Mouse (Mus musculus): Measurements from ENCODE around the gene Gcc1. TPM values are rescaled to one million over a fixed set of nuclear protein-coding genes. Genes with fewer than 3 reads are reported as not detected.

Gene Gcc1
- total and polyA plus RNA-seq, 3 experiments, result 5.2 to 11.2 (median 5.9) TPM

DNA sequence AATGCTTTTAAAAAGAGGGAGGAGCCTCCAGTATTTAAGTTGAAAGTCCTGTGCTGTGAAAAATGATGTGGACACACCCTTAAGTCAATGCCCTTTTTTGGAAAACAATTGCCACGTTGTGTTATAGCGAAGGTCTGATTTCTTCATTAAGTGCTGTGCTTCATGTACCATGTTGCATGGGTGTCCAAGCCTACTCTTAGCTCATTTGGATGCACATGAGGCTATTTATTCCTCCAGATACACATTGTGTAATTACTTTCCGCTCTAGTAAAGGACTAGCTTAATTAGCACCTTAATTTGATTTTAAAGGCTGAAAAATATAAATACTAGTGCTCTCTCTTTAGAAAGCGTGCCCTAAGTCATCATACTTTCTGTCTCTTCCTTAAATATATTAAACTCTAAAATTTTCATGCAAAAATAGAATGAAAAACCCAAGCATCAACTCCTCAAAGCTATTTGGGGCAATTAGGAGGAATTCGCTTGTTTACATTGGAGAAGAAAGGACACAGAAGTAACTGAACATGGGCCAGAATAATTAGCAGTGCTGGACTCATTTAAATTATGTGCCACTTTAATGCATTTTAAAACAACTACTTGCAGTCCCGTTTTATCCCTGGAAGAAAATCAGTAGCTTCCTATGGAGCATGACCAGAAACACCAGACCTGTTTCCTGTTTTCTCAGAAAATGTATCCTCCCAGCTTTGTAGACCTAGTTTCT, 58.1 kb downstream of the Gcc1 start:
- H3K36me3 ChIP-seq (replicated peaks), result no peaks in the 10 kb centered on the region
- H3K4me1 ChIP-seq (ENCODE audit: insufficient read depth, low read depth, low read length), result no peaks in the 10 kb centered on the region
- DNase-seq (ENCODE audit: low spot score) (no peak), ATAC-seq (ENCODE audit: extremely low read depth, insufficient number of reproducible peaks, low FRiP score, poor library complexity, severe bottlenecking) (no peak)
- H3K27me3 ChIP-seq (ENCODE audit: insufficient read depth, low read length), result peaks cover 7% of the 10 kb centered on the region
- no peaks in the 10 kb centered on the region for H3K9me3 ChIP-seq (replicated peaks)
- no peak overlapping the region for H3K4me3 ChIP-seq (ENCODE audit: low read depth, low read length)
- no peak for TF ChIP-seq TAL1 (conservative IDR thresholded peaks at IDR 0.05; ENCODE audit: low read depth, low read length)
- no peak for TF ChIP-seq POLR2AphosphoS5 (IDR thresholded peaks at IDR 0.05; ENCODE audit: insufficient replicate concordance, low read depth, low read length)
- TF ChIP-seq CTCF (IDR thresholded peaks at IDR 0.05; ENCODE audit: low read depth, low read length), result no peak
- TF ChIP-seq GATA1 (IDR thresholded peaks at IDR 0.05; ENCODE audit: borderline replicate concordance, low read length), result no peak
- TF ChIP-seq GATA2 (IDR thresholded peaks at IDR 0.05; ENCODE audit: borderline replicate concordance, low read depth, low read length), result no peak

DNA sequence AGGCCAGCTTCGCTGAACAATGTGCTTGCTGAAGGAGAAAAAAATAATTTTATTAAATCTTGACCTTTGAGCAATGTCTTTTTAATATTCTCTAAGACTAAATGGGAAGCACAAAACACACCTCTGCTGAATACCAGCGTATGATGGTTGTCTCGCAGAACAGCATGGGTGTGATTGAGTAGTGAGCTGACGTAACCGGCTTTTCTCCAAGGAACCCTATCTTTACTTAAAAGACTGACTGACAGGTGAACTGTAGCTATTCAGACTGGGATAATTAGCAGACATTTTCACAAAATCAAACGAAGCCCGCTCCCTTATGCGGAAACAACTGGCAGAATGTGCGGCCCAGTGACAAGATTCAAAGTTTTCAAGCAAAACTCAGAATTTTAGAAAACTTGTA, 60.6 kb downstream of the Gcc1 start:
- DNase-seq (ENCODE audit: low spot score) (no peak), ATAC-seq (ENCODE audit: extremely low read depth, insufficient number of reproducible peaks, low FRiP score, poor library complexity, severe bottlenecking) (no peak)
- no peaks in the 10 kb centered on the region for H3K9me3 ChIP-seq (replicated peaks)
- peaks cover 10% of the 10 kb centered on the region for H3K27me3 ChIP-seq (ENCODE audit: insufficient read depth, low read length)
- no peaks in the 10 kb centered on the region for H3K36me3 ChIP-seq (replicated peaks)
- H3K4me1 ChIP-seq (ENCODE audit: insufficient read depth, low read depth, low read length), result no peaks in the 10 kb centered on the region
- no peak overlapping the region for H3K4me3 ChIP-seq (ENCODE audit: low read depth, low read length)
- no peak for TF ChIP-seq GATA2 (IDR thresholded peaks at IDR 0.05; ENCODE audit: borderline replicate concordance, low read depth, low read length)
- no peak for TF ChIP-seq TAL1 (conservative IDR thresholded peaks at IDR 0.05; ENCODE audit: low read depth, low read length)
- TF ChIP-seq GATA1 (IDR thresholded peaks at IDR 0.05; ENCODE audit: borderline replicate concordance, low read length), result no peak
- no peak for TF ChIP-seq POLR2AphosphoS5 (IDR thresholded peaks at IDR 0.05; ENCODE audit: insufficient replicate concordance, low read depth, low read length)
- TF ChIP-seq CTCF (IDR thresholded peaks at IDR 0.05; ENCODE audit: low read depth, low read length), result no peak

Other genes with a start within 250 kb of the Gcc1 start
- 235 and 288 TPM in 2 replicates for gene Zfp800, start 30.4 kb downstream of the Gcc1 start, total RNA-seq (2014; fragmentation: Nextera tagmentation)
- 112 and 122 TPM in 2 replicates for gene Zfp800, start 30.4 kb downstream of the Gcc1 start, total RNA-seq (2017)
- 81.2 and 95.3 TPM in 2 replicates for gene Zfp800, start 30.4 kb downstream of the Gcc1 start, polyA plus RNA-seq (2012)
- 48.2 and 91.4 TPM in 2 replicates for gene Arf5, start 4.8 kb downstream of the Gcc1 start, total RNA-seq (2014; fragmentation: Nextera tagmentation)
- gene Arf5, start 4.8 kb downstream of the Gcc1 start, total RNA-seq (2017), result 20.7 and 32.2 TPM in 2 replicates
- 306 and 433 TPM in 2 replicates for gene Arf5, start 4.8 kb downstream of the Gcc1 start, polyA plus RNA-seq (2012)
- gene Fscn3, start 601 bp downstream of the Gcc1 start, total RNA-seq (2014; fragmentation: Nextera tagmentation), result not detected in 2 replicates
- gene Fscn3, start 601 bp downstream of the Gcc1 start, total RNA-seq (2017), result not detected in 2 replicates
- not detected in 2 replicates for gene Fscn3, start 601 bp downstream of the Gcc1 start, polyA plus RNA-seq (2012)
- not detected in 2 replicates for gene Pax4, start 21.0 kb upstream of the Gcc1 start, total RNA-seq (2014; fragmentation: Nextera tagmentation)
- gene Pax4, start 21.0 kb upstream of the Gcc1 start, total RNA-seq (2017), result not detected in 2 replicates
- gene Pax4, start 21.0 kb upstream of the Gcc1 start, polyA plus RNA-seq (2012), result not detected in 2 replicates
- 140 and 153 TPM in 2 replicates for gene Snd1, start 46.7 kb upstream of the Gcc1 start, total RNA-seq (2014; fragmentation: Nextera tagmentation)
- gene Snd1, start 46.7 kb upstream of the Gcc1 start, total RNA-seq (2017), result 97.4 and 108 TPM in 2 replicates
- 95.1 and 109 TPM in 2 replicates for gene Snd1, start 46.7 kb upstream of the Gcc1 start, polyA plus RNA-seq (2012)

Measured in G1E (cell line).